Mouse (Mus musculus) granulocyte monocyte progenitor cell, adult 5-6 weeks (primary cell): ENCODE data around the gene Spsb1. TPM values are rescaled to one million over a fixed set of nuclear protein-coding genes. Genes with fewer than 3 reads are reported as not detected.

Experiments
- total RNA-seq, 2 experiments: library from RNA; stranded (forward) in 1 of 2; stranded (reverse) in 1 of 2; fragments of 200-712, 200-1000 nt in 1 of 2; fragments of >200 nt in 1 of 2; fragmentation: Nextera tagmentation in 1 of 2; gene quantifications; 2 replicates each; pipeline ENCODE4 v1.2.3; 2014 to 2017

The Spsb1 gene
- total RNA-seq, 2 experiments from 2014 or later, result not detected

Other genes starting within 250 kb of the Spsb1 start
- 14.0 and 17.6 TPM in 2 replicates for gene Tmem201, start 217.0 kb downstream of the Spsb1 start, total RNA-seq (2014; fragmentation: Nextera tagmentation)
- gene Tmem201, start 217.0 kb downstream of the Spsb1 start, total RNA-seq (2017), result 7.1 and 7.5 TPM in 2 replicates
- 1.6 and 5.8 TPM in 2 replicates for gene Slc25a33, start 180.8 kb downstream of the Spsb1 start, total RNA-seq (2014; fragmentation: Nextera tagmentation)
- 3.9 and 5.2 TPM in 2 replicates for gene Slc25a33, start 180.8 kb downstream of the Spsb1 start, total RNA-seq (2017)
- gene H6pd, start 54.0 kb upstream of the Spsb1 start, total RNA-seq (2014; fragmentation: Nextera tagmentation), result 15.3 and 18.1 TPM in 2 replicates
- gene H6pd, start 54.0 kb upstream of the Spsb1 start, total RNA-seq (2017), result 27.5 and 28.8 TPM in 2 replicates
- 0.62 and 0.94 TPM in 2 replicates for gene Gpr157, start 132.3 kb upstream of the Spsb1 start, total RNA-seq (2014; fragmentation: Nextera tagmentation)
- 1.6 and 2.6 TPM in 2 replicates for gene Gpr157, start 132.3 kb upstream of the Spsb1 start, total RNA-seq (2017)
- not detected in 2 replicates for gene Slc2a5, start 164.2 kb upstream of the Spsb1 start, total RNA-seq (2014; fragmentation: Nextera tagmentation)
- gene Slc2a5, start 164.2 kb upstream of the Spsb1 start, total RNA-seq (2017), result not detected in 2 replicates
- gene Slc2a7, start 193.9 kb upstream of the Spsb1 start, total RNA-seq (2014; fragmentation: Nextera tagmentation), result not detected in 2 replicates
- gene Slc2a7, start 193.9 kb upstream of the Spsb1 start, total RNA-seq (2017), result not detected in 2 replicates
- not detected in 2 replicates for gene Car6, start 246.3 kb upstream of the Spsb1 start, total RNA-seq (2014; fragmentation: Nextera tagmentation)
- gene Car6, start 246.3 kb upstream of the Spsb1 start, total RNA-seq (2017), result not detected in 2 replicates